Mouse (Mus musculus): ENCODE data around the gene Armc2. TPM values are rescaled to one million over a fixed set of nuclear protein-coding genes. Genes with fewer than 3 reads are reported as not detected.
A peak's percentile ranks its signal among the peaks of the same experiment; 100 is the strongest.

Gene Armc2
- polyA plus RNA-seq, 1 experiment from 2014 or later = 1.2 TPM

GRCm38 (mm10) chr10:41893433-41894411 lies 124.5 kb downstream of the Armc2 start:
- H3K27me3 ChIP-seq (replicated peaks; ENCODE audit: control insufficient read depth, insufficient read depth, low read length) = no peaks in the 10 kb centered on the region
- H3K4me2 ChIP-seq (replicated peaks; ENCODE audit: low read depth) = no peak overlapping the region
- H3K4me1 ChIP-seq (replicated peaks; ENCODE audit: control insufficient read depth, insufficient read depth, low read length) = 0 out of 2 replicates have a peak, but pooled peaks cover 4% of the 10 kb centered on the region
- TF ChIP-seq CTCF (IDR thresholded peaks at IDR 0.05; ENCODE audit: low read depth) = no peak
- WGBS = 31% methylated on average over 4 of the region's 4 CpGs
- ATAC-seq = peak; percentile 21; the same call in 1 of the 2 replicates
- no peak overlapping the region for H3K9ac ChIP-seq (ENCODE audit: low read depth, low read length)
- H3K27ac ChIP-seq (ENCODE audit: low read depth, low read length) = peak overlapping the region; percentile 52
- H3K9me3 ChIP-seq (ENCODE audit: control insufficient read depth) = no peaks in the 10 kb centered on the region
- no peak overlapping the region for H3K4me3 ChIP-seq (ENCODE audit: low read depth, low read length)
- peaks cover 13% of the 10 kb centered on the region for H3K36me3 ChIP-seq (ENCODE audit: control insufficient read depth, insufficient read depth)

- ATAC-seq = no peak
- H3K4me1 ChIP-seq (replicated peaks; ENCODE audit: control insufficient read depth, insufficient read depth, low read length) = 0 out of 2 replicates have a peak, but pooled peaks cover 4% of the 10 kb centered on the region
- H3K27ac ChIP-seq (ENCODE audit: low read depth, low read length) = no peak overlapping the region
- WGBS = 90% methylated on average over 4 of the region's 4 CpGs
- no peaks in the 10 kb centered on the region for H3K9me3 ChIP-seq (ENCODE audit: control insufficient read depth)
- H3K9ac ChIP-seq (ENCODE audit: low read depth, low read length) = no peak overlapping the region
- H3K4me2 ChIP-seq (replicated peaks; ENCODE audit: low read depth) = no peak overlapping the region
- TF ChIP-seq CTCF (IDR thresholded peaks at IDR 0.05; ENCODE audit: low read depth) = no peak
- H3K4me3 ChIP-seq (ENCODE audit: low read depth, low read length) = no peak overlapping the region
- no peaks in the 10 kb centered on the region for H3K27me3 ChIP-seq (replicated peaks; ENCODE audit: control insufficient read depth, insufficient read depth, low read length)
- 0 out of 2 replicates have a peak, but pooled peaks cover 5% of the 10 kb centered on the region for H3K36me3 ChIP-seq (ENCODE audit: control insufficient read depth, insufficient read depth)
Observed at GRCm38 (mm10) chr10:41891312-41891711, 126.9 kb downstream of the Armc2 start.

DNA sequence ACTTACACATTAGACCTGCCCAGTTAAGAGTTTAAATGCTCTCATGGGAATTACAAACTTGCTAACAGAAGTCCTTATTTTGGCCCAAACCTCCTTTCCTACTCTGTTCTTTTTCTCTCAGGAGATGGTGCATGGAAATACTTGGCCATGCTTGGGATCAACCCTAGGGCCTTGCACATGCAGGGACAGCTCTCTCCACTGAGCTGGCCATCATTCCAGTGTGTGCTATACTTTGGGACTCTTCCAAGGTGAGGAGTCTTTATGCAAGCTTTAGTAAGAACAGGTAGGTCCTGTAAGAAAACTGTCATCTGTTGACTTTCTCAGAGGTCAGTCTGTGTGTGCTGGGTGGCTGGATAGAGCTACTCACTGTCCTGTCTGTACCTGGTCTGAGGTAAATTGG lies 127.7 kb downstream of the Armc2 start:
- H3K9ac ChIP-seq (ENCODE audit: low read depth, low read length) = no peak overlapping the region
- no peak for TF ChIP-seq CTCF (IDR thresholded peaks at IDR 0.05; ENCODE audit: low read depth)
- H3K4me1 ChIP-seq (replicated peaks; ENCODE audit: control insufficient read depth, insufficient read depth, low read length) = 0 out of 2 replicates have a peak, but pooled peaks cover 4% of the 10 kb centered on the region
- H3K4me2 ChIP-seq (replicated peaks; ENCODE audit: low read depth) = no peak overlapping the region
- H3K4me3 ChIP-seq (ENCODE audit: low read depth, low read length) = no peak overlapping the region
- H3K9me3 ChIP-seq (ENCODE audit: control insufficient read depth) = no peaks in the 10 kb centered on the region
- H3K27me3 ChIP-seq (replicated peaks; ENCODE audit: control insufficient read depth, insufficient read depth, low read length) = no peaks in the 10 kb centered on the region
- no peak for ATAC-seq
- H3K27ac ChIP-seq (ENCODE audit: low read depth, low read length) = no peak overlapping the region
- H3K36me3 ChIP-seq (ENCODE audit: control insufficient read depth, insufficient read depth) = no peaks in the 10 kb centered on the region

GRCm38 (mm10) chr10:41889566-41889965 lies 128.7 kb downstream of the Armc2 start:
- H3K9me3 ChIP-seq (ENCODE audit: control insufficient read depth) = no peaks in the 10 kb centered on the region
- no peak overlapping the region for H3K9ac ChIP-seq (ENCODE audit: low read depth, low read length)
- H3K27ac ChIP-seq (ENCODE audit: low read depth, low read length) = no peak overlapping the region
- H3K27me3 ChIP-seq (replicated peaks; ENCODE audit: control insufficient read depth, insufficient read depth, low read length) = no peaks in the 10 kb centered on the region
- TF ChIP-seq CTCF (IDR thresholded peaks at IDR 0.05; ENCODE audit: low read depth) = no peak
- no peak for ATAC-seq
- 0 out of 2 replicates have a peak, but pooled peaks cover 4% of the 10 kb centered on the region for H3K4me1 ChIP-seq (replicated peaks; ENCODE audit: control insufficient read depth, insufficient read depth, low read length)
- H3K36me3 ChIP-seq (ENCODE audit: control insufficient read depth, insufficient read depth) = no peaks in the 10 kb centered on the region
- H3K4me2 ChIP-seq (replicated peaks; ENCODE audit: low read depth) = no peak overlapping the region
- no peak overlapping the region for H3K4me3 ChIP-seq (ENCODE audit: low read depth, low read length)
- WGBS = 61% methylated on average over 5 of the region's 5 CpGs

DNA sequence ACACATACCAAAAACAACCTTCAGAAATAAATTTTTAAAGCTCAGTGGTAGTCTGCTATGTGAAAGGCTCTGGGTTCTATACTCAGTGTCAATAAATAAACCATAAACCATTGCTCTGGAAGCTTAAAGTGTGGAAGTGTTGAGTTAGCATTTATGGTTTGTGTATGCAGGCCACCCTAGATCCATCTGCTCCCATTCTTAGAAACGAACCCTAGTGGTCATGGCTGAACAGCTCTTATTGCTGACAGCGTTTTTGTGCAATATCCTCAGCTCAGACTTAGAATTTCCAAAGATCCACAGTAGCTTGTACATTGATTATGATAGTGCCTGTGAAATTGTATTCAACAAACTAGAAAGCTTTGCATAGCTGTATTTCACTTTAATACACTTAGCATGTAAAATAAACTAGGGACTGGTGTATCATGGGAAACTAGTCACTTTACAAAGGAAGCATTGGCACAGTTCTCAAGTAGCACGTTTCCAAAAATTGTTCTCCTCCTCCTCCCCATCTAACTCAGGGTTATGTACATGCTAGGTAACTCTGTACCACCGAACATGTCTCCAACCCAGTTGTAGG lies 129.8 kb downstream of the Armc2 start:
- Histone ChIP-seq H3K4me3 (ENCODE audit: low read depth, low read length) (peak overlapping the region; percentile 71), H3K4me2 (replicated peaks; ENCODE audit: low read depth) (peak overlapping the region; percentile 88), H3K36me3 (ENCODE audit: control insufficient read depth, insufficient read depth) (no peaks in the 10 kb centered on the region), H3K4me1 (replicated peaks; ENCODE audit: control insufficient read depth, insufficient read depth, low read length) (0 out of 2 replicates have a peak, but pooled peaks cover 4% of the 10 kb centered on the region), H3K9ac (ENCODE audit: low read depth, low read length) (no peak overlapping the region; the same call in 1 of the 2 replicates), H3K9me3 (ENCODE audit: control insufficient read depth) (no peaks in the 10 kb centered on the region), H3K27me3 (replicated peaks; ENCODE audit: control insufficient read depth, insufficient read depth, low read length) (no peaks in the 10 kb centered on the region), H3K27ac (ENCODE audit: low read depth, low read length) (no peak overlapping the region)
- ATAC-seq = peak; percentile 22; the same call in 1 of the 2 replicates
- 44% methylated on average over 4 of the region's 4 CpGs for WGBS
- TF ChIP-seq CTCF (IDR thresholded peaks at IDR 0.05; ENCODE audit: low read depth) = peak; percentile 74

Measured in intestine, postnatal 0 days (tissue).